Mouse (Mus musculus) central nervous system, embryonic 18 days (tissue): ENCODE measurements around the gene Ano5. TPM values are rescaled to one million over a fixed set of nuclear protein-coding genes. Genes with fewer than 3 reads are reported as not detected.

Experiments
- polyA plus RNA-seq: library from polyadenylated mRNA; depleted of rRNA; stranded (reverse); fragments of >200 nt; gene quantifications from 2 replicates; pipeline ENCODE4 v1.2.3, GENCODE M21; 2012; rRNA removed

The Ano5 gene
- 0.73 and 1.0 TPM in 2 replicates for polyA plus RNA-seq

DNA sequence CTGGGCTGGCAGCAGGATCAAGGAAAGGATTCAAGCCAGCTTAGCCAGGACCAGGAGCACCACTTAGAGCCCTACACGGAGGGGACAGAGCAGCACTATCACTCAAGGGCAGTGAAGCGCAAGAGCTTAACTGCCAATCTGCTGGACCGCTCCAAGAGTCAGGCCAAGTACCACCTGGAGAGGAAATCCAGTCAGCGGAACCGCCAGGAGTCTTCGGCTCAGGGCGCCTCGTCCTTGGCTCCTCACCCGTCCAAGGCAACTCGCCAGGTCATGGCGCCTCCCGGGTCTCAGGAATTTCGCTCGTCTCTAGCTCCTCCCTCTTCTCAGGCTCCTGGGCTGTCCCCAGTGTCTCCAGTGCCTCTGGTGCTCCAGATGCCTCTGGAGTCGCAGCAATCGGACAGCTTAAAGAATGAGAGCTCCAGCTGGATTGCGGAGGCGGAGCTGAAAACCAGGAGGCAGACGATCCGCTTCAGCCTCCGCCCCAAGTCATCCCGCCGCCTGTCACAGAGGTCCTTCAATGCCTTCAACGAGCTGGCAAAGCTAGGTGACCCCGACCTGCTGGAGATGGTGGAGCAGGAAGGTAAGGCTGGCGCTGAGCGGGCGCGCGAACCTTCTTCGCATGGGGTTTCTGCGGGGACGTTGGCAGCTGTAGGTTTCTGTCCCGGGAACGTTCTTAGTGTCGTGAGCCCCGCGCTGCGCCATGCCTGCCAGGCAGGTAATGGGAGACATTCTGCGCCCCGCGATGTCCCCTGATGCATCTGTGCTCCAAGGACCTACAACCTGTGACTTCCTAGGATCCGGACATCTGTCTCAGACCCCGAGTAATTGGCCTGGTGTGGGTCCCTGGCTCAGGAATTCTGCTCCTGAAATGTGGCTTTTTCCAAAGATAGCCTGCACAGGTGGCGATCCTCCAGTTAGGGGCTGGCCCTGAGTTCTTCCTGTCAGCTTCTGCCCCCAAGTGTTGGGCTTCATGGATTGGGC, at the start of gene Ano5:
Ano5 (plus strand) TSS at position 359 of the 981 bp plus-strand sequence.

DNA sequence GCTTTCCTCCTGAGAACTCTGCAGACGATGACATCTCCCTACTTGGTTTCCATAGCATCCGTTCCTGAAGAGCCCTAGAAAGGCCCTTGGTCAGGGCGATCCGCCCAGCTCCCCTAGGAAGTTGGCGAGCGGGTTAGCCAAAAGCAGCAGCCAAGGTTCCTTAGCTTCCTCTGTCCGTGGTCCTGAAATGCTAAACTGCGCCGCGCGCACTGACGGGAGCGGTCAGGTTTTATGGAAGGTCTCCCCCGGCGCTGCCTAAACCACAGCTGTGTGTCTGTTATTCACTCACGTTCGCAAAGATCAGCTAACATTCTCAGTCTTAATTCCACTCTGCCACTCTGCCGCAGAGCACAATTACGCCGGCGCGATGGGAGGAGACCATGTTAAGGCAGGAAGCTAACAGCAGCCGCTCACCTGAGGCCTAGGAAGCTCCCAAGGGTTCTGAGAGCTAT, 110.9 kb downstream of the Ano5 start, which contains the start of gene Slc17a6:
Slc17a6 (plus strand) TSS at position 313 of the 452 bp plus-strand sequence.

Other genes starting within 250 kb of the Ano5 start
- gene Slc17a6, start 111.0 kb downstream of the Ano5 start, polyA plus RNA-seq: 42.4 and 46.3 TPM in 2 replicates